Mouse (Mus musculus) retina, postnatal 7 days (tissue): ENCODE measurements around the gene Irf9.

Experiments used
- DNase-seq: peaks from one replicate; pipeline ENCODE4 v3.0.0-alpha.2; 2012; ENCODE audit warnings: low read depth, low spot score

Gene Irf9

DNA sequence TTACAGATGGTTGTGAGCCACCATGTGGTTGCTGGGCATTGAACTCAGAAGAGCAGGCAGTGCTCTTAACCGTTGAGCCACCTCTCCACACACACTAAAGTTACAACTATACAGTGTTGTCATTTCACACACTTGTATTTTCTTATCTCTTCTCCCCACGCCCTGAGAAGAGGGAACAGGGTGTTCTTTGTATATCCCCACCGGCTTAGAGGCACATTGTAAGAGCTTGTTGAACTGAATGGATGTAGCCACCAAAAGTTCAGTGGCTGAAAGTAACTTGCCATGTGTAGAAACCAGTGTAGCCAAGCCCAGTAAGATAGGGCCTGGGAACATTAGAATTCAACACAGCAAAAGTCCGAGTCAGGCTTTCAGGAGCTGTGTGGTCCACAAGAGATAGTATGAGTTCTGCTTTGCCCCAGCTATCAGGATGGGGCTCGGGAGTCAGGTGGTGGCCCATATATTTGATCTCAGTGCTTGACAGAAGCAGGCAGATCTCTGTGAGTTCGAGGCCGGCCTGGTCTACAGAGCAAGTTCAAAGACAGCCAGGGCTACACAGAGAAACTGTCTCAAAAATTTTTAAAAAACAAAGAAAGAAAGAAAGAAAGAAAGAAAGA, 11.3 kb downstream of the Irf9 start:
- DNase-seq: no peak

DNA sequence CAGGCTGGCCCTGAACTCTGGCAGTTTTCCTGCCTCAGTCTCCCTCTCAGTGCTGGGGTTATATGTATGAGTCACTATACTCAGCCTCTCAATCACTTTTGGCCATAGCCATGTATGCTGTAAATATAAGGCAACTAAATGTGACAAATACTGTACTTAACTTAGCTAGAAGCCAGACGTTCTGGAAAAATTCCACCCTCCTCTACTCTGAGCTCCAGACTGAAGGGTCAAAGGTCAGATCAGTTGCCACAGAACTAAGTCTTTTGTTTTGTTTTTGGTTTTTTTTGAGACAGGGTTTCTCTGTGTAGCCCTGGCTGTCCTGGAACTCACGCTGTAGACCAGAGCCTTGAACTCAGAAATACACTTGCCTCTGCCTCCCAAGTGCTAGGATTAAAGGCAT, 12.5 kb downstream of the Irf9 start:
- no peak for DNase-seq

DNA sequence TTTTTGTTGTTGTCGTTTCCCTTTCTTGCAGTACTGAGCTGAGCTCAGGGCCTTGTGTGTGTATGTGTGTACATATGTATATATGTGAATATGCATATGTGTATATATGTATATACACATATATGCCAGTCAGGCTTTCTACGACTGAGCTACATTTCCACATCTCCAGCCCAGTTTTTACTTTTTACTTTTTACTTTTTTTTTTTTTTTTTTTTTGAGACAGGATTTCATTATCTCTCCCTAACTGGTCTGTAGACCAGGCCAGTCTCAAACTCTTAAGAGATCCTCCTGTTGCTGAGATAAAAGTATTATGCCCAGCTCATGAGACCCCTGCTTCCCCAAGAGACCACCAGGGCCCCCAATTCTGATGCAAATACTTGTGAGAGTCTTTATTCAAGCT, 13.5 kb downstream of the Irf9 start:
- no peak for DNase-seq

DNA sequence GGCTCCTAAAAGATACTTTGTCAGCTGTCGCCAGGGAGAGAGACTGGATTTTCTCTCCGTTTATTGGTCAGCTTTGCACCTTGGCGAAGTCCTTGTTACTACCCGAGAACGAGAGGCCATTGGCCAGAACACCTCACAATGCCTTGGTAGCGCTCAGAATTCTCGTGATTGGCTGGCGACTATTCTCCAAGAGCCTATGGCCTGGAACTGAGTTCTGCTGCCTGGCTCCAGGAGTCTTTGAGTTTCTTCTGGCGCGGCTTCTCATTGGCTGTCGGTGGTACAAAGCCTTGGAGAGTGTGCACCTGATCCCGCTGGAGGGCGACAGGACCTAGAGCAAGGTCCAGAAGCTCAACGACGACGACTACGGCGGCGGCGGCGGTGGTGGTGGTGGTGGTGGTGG, 14.5 kb downstream of the Irf9 start, which contains the start of gene Rec8:
Gene Rec8 (plus strand): TSS at position 216 of the 400 bp plus-strand sequence.
- DNase-seq: no peak

DNA sequence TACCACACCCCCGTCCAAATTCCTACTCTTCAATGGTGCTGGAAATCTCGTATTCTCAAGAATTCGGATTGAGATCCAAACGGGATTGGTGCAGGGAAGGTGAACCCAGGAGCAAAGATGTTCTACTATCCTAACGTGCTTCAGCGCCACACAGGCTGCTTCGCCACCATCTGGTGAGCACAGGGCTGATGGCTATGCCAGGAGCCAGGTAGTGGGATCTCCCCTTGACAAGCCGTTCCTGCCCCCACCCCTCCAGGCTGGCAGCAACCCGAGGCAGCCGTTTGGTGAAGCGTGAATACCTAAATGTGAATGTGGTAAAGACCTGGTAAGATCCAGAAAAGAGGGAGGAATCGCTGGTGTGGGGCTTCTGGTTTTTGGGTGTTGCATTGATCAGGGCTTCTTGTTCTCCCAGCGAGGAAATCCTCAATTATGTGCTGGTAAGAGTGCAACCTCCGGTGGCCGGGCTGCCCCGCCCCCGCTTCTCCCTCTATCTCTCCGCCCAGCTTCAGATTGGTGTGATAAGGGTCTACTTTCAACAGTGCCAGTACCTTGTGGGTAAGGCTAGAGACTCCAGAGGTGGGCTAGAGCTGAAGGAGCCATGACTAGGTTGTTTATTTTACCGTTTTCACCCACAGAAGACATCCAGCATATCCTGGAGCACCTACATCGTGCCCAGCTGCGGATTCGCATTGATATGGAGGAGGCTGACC, 15.3 kb downstream of the Irf9 start:
- no peak for DNase-seq

DNA sequence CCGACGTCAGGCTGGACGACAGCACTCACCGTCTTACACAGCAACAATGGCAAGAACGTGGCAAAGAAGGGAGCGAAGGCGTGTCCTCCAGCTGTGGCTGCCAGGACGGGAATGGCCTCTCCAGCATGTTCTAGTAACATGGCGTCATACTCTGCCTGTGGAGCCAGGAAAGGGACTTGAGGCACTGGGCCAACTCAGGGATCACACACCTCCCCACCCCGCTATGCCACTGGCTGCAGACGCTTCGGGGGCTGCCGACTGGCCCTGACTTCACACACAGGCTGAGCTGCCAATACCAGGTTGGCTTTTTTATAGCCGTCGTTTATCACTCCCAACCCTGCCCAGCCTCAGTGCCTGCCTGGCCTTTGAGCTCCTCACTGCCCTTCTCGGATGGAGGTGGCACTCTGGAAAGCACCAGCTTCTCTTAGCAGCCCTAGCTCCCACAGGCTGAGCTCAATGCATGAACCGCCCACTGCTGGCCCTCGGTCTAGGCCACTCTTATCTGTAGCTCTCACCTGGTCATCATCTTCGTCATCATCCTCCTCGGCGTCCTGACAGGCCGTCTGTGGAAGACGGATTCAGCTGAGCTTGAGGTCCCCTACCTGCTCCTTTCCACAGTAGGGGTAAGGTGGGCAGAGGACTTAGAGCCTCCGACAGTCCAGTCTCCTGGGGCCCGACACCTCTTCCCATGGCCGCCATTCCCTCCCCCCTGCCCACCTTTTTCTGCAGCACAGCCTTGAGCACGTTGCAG, 24.9 kb downstream of the Irf9 start:
- DNase-seq: no peak

DNA sequence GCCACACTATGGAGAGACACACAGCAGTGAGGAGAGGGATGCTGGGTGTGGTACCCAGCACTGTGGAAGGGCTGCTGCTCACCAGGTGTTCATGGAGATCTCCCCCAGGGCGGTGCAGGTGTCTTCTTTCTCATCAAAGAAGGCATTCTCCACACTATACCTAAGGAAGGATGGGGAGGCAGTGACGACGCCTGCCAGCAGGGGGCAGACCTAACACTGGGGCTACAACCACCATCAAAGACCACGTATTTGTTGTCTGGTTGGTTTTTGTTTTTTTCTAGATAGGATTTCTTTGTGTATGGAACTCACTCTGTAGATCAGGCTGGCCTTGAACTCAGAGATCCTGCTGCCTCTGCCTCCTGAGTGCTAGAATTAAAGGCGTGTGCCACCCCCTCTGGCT, 25.9 kb downstream of the Irf9 start:
- no peak for DNase-seq

DNA sequence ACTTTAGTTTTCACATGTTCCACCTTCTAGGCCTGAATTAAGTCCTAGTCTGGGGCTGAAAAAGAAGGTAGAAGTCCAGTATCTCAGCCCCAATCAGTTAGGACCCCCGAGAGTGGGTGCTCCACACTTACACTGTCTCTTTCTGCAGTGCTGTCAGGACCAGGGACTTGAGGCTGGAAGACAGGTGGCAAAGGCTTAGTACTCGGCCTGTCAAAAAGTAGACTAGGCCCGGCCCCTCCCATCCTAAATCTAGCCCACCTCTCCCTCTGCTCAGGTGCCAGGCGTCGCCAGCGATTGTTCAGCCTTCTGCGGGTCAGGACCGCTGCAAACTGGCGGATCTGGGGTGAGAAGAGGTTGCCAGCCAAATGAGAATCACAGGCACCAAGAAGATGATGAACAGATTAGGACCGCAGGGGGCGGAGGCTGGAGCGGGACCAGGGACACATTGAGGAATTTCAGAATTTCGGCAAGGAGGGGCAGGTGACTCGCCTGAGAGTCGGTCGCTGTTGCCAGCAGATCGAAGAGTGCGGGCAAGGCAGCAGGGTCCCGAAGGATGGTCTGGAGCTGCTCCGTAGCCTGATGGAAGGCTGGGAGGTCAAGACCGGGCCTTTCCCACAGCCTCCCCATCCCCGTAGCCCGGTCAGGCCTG, 31.6 kb downstream of the Irf9 start:
- DNase-seq: no peak

DNA sequence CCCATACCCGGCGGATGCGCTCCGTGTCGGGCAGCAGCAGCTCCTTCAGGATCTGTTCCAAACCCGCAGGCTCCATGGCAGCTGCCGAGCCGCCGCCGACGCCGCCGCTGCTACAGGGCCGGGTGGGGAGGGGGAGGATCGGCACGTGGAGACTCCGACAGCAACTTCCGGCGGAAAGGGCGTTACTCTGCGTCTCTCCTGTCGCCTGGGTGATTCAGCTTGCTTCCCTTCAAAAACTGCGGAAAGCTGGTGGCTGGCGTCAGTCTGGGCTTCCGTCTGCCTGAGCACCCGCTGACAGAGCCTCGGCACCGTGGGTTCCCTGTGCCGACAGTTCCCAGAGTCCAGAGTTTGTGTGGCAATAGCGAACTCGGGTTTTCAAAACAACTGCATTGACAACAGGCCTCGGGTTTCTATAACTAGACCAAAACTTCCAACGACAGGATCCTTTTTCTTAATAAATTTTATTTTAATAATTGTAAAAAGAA, 32.2 kb downstream of the Irf9 start, which contains the start of gene Ipo4:
Gene Ipo4 (minus strand): TSS at position 435 of the 485 bp plus-strand sequence.
- peak; percentile 82 for DNase-seq

DNA sequence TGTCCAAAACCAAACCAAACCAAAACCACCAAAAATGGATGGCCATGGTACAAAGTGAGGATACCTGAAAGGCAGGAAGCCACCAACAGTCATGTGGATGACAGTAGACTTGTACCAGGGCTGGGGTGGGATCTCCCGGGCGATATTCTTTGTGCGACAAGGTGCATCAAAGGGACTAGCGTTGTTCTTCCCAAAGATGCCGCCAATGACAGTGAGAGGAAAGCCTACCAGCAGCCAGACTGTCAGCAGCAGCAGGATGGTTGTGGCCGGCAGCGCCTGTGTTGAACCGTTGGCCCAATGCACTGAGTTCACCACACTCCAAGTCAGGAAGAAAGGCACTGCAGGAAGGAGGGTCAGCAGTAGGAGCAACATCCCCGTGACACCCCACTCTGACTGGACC, 34.4 kb downstream of the Irf9 start, which contains the start of gene Gm49378:
Gene Gm49378 (minus strand): TSS at position 101 of the 400 bp plus-strand sequence.
- DNase-seq: no peak

DNA sequence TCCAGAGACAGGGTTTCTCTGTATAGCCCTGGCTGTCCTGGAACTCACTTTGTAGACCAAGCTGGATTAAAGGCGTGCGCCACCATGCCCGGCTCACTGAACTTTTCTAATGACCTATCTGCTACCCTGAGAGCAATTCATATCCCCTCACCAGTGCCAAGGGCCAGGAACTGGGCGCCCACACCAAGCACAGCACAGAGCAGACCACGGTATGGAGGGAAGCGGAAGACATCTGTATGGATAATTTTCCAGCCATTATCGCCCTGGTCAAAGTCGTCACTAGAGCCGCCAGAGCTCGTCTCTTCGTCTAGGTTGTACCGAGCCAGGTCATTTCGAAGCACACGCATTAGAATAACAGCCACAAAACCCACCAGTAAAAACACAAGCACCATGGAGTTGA, 37.4 kb downstream of the Irf9 start:
- no peak for DNase-seq

DNA sequence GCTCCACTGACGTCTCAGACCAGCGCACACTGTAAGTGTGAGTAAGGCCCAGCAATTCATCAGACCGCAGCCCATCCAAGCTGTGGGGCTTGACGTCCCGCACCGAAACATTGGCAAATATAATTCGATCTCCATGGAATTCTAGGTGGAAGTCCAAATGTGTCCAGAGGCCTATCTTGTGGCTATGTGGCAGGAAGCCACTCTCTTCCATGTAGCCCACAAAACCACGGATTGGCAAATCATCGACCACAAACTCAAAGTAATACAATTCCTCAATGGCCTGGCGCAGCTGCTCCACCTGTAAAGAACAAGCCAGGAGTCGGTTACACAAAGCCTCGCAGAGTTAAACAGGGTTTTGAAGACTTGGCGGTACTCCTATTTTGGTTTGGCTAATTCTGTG, 37.9 kb downstream of the Irf9 start:
- DNase-seq: no peak

DNA sequence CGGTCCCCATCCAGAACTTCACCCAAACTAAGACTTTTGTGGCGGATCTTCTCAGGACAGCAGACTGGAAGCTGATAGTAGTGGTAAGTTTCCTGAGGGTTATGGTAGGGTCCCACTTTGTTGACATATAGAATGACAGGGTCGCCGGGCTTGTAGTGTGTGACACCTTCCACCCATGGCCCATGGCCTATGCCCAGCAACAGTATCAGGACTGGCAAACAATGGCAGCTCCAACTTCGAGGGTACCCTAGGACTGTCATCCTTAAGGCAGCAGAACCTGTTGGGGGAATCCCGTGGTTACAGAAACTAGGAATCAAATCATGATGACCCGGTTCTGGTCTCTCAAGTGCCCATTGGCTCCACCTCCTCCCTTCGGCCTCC, 39.3 kb downstream of the Irf9 start:
- no peak for DNase-seq

DNA sequence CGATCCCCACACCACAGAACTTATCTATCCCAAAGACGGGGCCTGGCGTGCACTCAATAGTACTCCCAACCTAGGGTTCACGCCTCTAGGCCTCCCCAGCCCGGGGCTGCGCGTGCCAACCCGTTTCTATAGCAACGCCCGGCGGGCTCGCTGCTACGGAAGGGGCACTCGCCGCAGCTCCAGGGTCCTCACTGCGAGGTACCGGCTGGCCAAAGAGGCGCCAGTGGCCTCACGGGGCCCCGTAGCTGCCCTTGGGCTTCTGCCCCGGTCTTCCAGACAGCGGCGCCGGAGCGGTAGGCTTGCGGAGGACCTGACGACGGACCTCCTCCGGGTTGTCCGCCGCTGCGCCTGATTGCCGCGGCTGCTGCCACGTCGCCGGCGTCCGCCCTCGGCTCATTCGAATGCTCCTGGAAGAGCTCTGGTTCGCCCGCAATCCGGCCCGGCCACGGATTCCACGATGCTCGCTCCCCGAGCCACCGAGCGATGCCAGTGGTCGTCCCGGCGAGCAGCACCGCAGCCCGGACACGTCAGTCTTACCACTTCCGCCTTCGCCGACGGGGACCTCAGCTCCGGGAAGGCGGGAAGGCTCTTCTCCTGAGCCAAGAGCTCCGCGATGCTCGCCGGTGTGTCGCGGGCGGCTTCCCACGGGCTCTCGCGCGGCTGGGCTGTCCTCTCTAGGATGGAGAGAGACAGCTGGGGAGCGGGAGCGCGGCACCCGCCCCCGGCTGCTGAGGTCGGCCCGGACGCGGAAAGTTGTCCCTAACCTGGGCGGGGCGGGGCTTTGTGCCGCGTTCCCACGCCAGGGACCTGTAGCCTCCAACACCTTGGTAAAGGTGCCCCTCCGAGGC, 39.9 kb downstream of the Irf9 start, which contains the start of gene Tm9sf1:
Gene Tm9sf1 (minus strand): TSS at position 747 of the 848 bp plus-strand sequence.
- DNase-seq: peak; percentile 68

DNA sequence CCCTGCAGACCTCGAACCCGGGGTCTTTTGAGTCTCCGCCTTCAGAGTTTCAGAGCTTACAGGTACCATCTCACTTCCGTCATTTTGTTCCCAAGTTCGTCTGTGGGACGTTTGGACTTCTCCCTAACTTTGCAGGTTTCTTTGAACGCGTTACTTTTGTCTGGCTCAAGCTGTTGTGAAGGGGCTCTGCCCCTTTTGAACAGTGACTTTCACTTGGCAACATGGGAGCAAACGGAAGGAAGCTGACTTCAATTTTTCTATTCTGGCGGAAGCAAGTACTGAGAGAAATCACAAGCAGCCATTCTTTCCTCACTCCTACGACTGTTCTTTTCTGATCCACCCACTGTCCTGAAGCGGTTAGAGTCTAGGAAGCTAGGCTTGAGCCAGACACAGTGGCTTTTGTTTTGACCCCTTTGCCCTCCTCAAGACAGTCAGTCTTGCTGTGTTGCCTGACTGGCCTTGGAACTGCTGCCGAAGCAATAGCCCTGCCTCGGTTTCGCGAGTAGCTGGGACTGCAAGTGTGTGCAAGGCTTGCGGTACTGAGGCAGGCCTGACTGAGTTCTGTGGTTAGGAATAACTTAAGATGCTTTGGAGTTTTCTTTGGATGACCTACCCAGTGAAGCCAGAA, 41.0 kb downstream of the Irf9 start:
- no peak for DNase-seq

DNA sequence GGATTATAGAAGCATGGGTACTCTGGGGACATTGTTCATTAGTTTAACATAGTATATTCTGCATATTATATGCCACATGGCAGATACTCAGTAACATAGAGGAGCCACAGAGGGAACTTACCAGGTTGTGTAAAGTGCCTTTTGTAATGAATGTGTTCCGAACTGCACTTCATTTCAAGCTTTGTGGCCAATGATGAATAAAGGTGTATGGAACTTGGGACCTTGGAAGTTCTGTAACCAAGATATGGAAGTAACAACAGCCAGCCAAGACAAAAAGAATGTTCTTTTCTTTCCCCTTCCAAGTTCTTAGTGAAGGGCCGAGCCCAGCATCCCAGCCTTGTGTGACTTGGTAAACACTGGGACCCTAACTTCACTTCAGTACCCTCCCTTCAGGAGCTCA, 46.5 kb downstream of the Irf9 start, which contains the start of gene Tssk4:
Gene Tssk4 (plus strand): TSS at position 301 of the 400 bp plus-strand sequence.
- no peak for DNase-seq

DNA sequence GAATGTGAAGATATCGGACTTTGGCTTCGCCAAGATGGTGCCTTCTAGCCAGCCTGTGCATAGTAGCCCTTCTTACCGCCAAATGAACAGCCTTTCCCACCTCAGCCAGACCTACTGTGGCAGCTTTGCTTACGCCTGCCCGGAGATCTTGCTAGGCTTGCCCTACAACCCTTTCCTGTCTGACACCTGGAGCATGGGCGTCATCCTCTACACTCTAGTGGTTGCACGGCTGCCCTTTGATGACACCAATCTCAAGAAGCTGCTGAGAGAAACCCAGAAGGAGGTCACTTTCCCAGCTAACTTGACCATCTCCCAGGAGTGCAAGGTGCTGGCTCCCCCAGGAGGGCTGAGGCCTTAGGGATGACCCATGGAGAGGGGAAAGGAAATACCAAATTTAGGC, 48.2 kb downstream of the Irf9 start:
- no peak for DNase-seq

DNA sequence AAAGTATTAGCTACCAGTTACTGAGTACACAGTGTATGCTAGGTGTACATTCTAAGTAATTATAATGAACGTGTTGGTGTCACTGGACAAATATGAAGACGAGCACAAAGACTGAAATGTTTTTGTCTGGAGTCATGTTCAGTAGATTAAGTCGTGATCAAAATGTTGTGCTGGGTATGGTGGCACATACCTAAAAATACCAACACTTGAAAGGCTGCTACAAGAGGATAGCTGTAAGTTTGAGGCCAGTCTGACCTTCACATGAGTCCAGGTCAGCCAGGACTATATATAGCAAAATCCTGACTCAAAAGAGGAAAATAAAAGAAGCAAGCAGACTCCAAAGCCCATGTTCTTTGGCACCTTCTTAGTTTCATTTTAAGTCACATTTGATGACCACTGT, 53.6 kb downstream of the Irf9 start:
- no peak for DNase-seq

DNA sequence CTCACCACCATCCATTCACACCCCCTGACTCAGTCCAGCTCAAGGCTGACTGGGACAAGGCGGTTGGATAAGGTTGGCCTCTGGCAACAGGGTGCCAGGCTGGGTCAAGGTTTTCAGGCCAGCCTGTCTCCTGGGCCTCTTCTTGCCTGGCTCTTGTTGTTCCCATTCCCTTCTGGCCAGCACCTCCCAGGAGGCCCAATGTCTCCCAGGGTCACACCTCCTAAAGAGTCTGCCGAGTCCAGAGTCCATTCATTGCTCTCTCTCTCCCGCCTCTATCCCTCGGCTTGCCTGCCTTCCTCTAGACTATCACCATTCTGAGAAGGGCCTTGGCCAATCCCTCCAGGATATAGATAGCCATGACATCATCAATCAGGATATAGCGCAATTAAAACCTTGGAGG, 54.6 kb downstream of the Irf9 start:
- no peak for DNase-seq
